Mouse (Mus musculus): ENCODE data around the gene Igsf21.

The Igsf21 gene

DNA sequence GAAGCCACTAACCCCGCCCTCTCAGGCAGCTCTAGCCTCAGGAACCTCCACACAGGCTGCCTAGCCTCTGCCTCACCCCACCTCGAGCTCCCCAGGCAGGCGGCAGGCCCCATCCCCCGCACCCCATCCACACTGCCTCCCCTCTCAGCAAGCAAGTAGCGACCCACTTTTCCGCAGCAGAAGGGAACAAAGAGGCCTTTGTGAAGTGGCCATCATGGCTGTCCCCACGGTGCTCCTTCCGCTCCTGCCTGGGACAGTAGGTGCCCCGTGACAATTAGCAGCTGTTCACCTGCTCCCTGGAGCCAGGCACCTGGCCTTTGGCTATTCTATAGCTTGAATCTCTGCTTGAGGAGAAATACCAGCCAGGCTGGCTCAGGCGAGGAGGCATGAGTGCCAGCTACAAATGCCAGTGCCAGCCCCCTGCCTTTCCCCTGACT lies 9.3 kb downstream of the Igsf21 start:
- DNase-seq (ENCODE audit: low read depth, low spot score): no peak

DNA sequence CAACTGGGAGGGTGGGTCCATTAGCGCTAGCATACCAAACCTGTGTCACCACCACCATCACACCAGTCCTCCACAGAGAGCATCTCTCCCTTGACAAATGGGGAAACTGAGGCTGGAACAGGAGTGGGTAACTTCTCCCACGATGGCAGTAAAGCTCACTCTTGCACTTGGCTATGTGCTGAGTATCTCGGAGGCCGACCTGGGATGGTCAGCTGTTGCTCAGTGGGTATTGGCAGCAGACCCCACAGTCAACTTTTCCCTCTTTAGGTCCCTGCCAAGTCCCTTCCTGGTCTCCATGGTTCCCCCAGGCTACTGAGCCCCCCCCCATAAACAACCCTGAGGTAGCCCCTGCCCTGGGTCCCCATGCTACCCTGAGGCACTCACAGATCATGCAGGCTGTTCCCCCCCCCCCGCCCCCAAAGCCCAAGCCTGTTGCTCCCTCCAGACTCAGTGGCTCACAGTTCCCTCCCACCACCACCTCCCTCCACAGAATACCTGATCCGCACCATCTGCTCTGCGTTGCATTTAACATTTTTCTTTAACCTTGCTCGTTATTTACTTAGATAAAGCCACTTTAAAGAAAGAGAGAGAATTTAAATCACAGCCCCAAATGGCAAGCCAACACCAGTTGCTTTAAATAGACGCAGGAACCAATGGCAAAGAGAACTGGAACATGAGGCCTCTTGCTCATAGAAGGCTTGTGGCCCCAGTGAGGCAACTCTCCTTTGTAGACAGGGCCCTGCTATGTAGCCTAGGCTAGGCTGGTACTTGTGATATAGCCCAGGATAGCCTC lies 11.0 kb downstream of the Igsf21 start:
- no peak for DNase-seq (ENCODE audit: low read depth, low spot score)

DNA sequence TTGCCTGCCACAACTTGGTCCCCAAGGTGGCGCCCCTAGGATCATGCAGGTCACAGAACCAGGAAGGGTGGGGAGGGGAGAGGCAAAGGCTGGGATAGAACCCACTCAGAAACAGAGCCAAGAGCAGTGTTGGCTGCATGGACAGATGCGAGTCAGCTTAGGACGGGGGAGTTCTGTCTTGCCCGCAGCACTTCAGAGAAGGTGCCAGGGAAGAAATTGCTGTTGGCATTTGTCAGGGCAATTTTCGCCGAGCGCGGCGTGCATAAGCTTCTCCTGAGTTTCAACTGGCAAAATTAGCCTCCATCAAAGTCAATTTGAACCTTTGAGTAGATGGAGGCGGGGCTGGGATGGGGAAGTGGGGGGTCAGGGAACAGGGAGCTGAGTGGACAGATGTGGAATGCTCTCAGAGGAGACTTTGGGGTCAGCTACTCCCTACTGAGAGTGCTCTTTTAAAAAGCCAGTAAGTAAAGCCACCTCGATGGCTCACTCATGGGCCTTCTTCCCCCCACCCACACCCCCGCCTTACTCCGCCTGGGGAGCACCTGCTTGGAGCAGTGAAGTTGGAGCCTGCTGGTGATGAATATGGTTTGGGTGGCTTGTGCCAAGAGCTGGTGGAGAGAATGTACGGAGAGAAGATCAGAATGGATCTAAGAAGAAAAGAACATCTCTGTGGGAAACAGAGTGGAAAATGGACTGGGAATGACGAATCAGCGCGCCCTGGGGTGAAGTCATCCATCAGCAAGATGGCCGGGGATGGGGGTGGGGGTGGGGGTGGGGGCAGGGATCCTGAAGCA lies 12.0 kb downstream of the Igsf21 start:
- DNase-seq (ENCODE audit: low read depth, low spot score): no peak

DNA sequence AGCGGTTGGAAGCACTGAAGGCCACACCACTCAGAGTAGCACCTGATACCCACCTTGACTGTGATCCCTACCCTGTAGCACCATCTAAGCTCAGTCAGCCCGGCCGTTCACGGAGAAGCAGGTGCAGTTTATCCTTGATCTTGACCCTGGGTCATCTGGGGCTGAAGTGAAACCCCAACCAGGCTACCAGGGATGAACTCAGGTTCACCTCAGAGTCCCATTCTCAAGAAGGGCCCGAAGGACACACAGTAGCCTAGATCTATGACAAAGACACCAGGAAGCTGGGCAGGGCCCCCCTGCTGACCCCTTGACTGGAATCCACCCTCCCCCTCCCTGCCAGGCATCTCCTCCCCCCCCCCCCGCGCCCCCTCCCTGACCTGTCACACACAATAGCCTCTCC lies 18.7 kb downstream of the Igsf21 start:
- no peak for DNase-seq (ENCODE audit: low read depth, low spot score)

DNA sequence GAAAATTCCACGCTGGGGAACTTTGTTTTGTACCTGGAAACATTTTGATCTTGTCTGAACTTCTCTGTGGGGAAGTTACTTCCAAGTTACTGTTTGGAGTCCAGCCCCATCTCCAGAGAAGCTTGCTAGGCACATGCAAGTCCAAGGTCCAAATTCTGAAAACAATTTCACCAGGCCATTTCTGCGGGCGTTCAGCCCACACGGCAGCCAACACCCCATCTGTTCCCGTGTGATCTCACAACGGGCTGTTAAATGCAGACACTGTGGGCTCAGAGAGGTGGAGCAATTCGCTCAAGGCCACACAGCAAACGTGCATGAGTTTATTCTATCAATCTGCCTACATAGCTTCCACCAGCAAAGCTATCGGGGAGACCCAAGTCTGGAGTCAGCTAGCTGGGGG lies 21.4 kb downstream of the Igsf21 start:
- no peak for DNase-seq (ENCODE audit: low read depth, low spot score)

DNA sequence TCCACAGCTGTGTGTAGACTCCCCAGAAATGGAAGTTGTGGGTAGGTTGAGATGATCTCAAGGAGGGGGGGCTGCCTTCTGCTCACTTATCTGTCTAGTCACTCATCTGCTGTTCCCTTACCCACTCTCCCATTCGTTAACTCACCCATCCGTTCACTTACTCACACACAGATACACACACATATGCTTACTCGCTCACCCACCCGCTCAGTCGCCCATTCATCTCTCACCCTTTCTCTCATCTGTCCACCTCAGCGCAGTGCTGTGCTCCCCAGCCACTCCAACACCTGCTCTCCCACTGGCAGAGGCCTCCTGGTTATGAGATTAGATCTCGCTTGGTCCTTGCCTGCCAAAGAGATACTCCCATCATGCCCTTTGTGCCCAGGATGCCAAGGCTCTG lies 22.1 kb downstream of the Igsf21 start:
- DNase-seq (ENCODE audit: low read depth, low spot score): no peak

DNA sequence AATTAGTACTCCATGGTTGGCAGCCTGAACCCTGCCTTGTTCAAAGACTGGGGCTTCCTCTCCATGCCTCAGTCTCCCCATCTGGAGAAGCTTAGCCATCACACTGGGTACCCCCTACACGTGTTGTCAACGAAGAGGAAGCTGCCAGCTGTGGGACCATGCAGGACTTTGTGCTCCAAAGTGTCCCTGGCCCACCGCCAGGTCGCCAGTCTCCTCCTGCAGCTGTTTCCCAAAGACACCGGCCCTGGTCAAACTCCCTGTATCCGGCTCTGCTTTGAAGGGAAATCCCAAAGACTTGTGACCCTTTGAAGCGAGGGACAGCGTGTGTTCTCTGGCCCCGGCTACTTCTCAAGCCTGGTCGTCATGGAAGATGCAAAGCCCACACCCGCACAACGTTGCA lies 23.5 kb downstream of the Igsf21 start:
- no peak for DNase-seq (ENCODE audit: low read depth, low spot score)

DNA sequence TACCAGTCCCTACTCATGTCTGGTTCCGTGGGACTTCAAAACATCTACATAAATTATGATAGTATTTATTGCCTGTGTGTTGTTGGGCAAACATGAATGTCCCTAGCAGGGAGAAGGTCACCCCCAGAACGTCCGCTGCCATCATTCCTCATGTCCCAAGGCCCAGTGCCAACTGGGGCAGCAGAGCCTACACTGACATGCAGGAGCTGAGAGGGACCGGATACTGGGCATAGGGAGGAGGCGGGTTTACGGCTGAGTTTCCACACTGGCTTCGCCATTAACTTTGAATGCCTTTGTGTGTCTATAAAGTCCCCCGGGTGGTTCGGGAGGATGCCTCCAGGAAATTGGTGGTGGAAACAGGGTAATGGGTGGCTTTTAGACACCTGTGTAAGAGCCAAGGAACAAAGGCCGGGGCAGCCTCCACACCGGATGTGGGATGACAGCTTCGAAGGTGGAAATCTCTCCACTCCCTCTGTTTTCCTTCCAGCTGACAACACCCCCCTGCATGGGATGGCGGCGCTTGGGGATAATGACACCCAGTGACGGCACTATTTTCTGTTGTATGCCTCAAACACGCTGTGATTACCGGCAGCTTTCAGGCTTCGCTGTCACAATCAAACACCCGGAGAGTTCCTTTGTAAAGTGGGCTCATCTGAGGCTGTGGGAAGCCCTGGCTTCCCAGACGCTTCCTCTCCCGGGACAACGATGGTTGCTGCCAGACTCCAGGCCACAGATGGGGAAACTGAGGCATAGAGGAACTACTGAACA lies 26.1 kb downstream of the Igsf21 start:
- no peak for DNase-seq (ENCODE audit: low read depth, low spot score)

DNA sequence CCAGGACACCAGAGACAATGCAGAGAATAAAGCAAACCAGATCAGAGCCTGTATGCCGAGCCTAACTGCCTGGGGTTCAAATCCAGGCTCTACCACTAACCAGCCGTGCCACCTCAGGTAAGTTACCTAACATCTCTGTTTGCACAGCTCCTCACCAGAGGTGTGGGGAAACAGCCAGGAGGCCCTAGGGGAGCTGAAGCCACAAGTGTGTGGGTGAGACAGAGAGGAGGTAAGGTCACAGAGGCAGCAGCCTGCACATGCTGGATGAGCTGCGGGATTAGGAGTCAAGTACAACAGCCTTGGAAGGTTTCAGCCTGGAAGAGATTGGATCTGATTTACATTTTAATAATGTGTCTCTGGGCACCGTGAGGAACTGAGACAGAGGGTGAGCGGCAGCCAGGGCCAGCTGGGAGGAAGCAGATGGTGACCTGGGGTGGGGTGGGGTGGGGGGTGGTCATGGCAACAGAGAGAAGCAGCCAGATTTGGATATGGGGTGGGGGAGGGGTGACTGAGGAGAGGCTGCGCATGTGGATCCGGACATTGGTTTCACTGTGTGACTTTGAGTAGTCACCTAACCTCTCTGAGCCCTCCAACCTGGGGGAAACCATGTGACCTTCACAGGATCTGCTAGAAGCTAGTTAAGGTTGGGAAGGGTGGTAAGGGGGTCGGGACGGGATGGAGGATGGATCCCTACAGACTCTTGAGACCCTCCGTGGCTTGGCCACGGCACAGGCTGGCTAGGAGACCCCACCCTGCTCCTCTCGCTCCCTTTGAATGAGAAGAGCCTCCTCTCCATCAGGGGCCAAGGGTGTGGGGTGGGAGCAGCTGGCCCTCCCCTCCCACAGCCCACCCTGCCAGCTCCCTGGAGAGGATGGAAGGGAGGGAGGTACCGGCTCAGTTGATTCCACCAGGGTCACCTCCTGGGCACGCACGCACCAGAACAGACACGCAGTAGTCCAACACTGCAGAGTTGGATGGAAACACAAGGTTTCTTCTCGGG lies 27.4 kb downstream of the Igsf21 start:
- DNase-seq (ENCODE audit: low read depth, low spot score): peak; percentile 23

DNA sequence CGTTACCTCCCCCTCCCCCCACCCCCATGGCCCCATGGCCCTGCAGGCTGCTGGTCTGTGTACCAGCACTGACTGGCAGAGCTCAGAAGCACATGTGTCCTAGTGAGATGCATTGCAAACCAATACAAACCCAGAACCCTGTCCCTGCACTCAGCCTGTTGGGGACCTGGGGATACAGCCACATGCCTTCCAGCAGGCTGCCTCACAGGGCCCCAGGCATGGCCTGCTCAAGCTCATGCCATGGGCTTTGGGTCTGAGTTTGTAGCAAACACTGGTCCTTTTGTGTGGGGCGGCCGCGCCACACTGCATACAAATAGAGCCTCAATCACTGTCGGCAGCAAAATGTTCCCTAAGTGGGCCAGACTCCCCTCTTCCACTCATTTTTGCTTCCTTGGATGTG lies 28.2 kb downstream of the Igsf21 start:
- DNase-seq (ENCODE audit: low read depth, low spot score): no peak

DNA sequence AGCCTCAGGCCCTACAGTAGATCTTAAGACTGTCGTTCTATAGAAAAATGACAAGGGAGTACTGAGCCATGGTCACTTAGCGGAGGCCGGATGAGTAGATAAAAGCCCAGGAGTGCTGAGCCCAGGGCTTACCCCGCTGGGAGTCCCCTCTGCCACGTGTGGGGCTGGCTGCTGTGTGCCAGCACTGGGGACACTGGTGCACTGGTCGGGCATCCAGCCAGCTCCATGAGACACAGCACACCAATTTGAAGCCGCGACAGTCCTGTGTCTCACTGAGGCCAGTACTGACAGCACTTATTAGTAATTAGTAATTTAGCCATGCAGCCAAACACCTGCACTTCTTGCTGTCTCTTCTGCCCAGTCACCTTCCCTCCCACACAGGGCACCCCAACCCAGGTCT lies 28.6 kb downstream of the Igsf21 start:
- no peak for DNase-seq (ENCODE audit: low read depth, low spot score)

DNA sequence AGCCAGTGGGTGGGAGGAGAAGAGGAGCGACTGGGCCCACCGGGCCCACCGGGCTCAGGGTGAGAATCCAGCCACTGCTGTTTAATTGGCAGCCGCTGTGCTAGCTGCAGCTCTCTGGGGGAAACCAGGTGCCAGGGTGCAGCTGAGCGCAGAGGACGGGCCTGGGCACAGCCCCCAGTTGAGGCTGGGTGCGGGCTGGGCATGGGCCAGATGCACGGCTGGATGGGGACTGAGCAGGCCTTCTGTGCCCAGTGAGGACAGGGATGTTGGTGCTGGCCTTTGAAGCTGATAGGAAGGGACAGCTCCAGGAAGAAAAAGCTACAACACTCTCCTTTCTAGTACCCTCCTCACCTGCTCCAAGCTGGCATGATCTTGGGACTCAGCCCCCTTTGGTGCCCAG lies 30.5 kb downstream of the Igsf21 start:
- DNase-seq (ENCODE audit: low read depth, low spot score): no peak

DNA sequence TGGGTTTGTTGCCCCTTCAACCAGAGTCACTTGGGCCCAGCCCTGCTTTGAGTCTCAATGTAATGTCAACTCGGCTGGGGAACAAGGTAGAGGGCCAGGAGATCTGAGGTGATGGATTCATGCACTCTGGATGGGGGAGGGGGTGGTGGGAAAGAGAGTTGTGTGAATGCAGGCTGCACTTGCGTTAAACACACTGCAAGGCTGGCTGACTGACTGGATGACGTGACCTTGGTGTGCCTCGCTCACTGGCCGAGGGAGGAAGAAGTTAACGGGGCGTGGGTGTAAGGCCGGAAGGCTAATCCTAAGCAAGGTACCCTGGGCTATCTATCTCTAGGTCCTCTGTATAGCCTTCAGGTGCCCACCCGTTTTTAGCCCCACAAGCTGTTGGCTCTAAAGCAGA lies 31.4 kb downstream of the Igsf21 start:
- DNase-seq (ENCODE audit: low read depth, low spot score): no peak

DNA sequence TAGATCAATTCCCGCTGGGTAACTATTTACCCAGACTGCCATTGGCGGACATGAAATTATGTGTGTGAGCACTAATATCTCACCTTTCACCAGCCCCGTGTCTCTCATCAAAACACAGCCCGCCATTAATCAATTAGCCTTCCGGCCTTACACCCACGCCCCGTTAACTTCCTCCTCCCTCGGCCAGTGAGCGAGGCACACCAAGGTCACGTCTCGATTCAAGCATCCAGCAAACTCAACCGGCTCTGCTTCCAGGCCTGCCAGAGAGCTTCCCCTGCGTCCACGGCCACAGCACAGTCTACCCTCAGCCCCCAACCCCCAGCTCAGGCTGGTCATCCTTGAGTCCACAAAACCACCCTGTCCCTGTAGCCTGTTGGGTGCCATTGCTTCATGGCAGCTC lies 32.2 kb downstream of the Igsf21 start:
- no peak for DNase-seq (ENCODE audit: low read depth, low spot score)

DNA sequence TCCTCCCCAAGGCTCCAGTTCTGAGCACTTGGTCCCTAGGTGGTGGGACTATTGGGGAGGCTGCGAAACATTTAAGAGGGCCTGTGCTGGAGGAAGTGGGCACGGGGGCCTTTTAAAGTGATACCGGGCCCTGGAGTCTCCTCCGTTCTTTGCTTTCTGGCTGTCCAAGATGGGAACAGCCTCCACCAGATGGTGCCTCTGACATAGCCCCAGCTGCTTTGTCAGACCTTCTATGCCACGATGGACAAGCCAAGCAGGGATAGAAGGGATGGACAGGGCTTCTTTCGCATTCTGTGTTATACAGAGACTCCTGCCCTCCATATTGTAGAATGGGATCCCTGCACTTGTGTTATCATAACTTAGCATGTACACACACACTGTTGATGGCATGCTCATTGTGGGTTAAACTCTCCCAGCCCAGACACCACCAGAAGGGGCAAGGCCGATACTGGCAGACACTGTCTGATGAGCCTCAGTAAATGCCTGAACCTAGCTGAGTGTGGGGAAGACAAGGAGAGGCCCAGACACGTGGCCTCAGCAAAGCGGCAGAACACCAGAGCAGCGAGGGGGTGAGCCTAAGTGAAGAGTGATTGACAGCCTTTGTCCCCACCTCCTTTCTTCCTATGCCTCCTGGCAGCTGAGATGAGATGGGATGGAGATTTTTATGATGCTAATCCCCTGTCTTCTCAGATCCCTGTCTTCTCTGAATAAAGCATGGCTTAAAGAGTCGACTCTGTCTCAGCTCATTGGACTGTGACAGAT lies 36.3 kb downstream of the Igsf21 start:
- DNase-seq (ENCODE audit: low read depth, low spot score): no peak

DNA sequence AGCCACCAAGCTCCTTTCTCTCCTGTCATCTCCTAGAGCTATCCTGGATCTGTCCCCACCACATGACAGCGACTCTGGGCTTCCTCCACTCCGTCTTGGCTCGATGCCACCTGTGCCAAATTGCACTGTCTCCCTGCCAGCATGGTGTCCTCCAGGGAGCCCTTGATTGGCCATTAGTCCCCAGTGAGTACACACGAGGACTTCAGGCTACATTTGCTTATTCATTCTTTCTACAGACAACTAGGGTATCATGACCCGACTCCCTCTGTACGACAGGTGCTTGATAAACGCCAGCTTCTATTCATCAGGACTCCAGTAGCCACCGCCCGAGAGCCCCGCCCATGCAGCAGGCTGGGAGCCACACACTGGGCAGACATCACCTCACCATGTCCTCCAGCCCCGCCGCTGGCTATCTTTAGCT lies 40.8 kb downstream of the Igsf21 start:
- peak; percentile 25 for DNase-seq (ENCODE audit: low read depth, low spot score)

DNA sequence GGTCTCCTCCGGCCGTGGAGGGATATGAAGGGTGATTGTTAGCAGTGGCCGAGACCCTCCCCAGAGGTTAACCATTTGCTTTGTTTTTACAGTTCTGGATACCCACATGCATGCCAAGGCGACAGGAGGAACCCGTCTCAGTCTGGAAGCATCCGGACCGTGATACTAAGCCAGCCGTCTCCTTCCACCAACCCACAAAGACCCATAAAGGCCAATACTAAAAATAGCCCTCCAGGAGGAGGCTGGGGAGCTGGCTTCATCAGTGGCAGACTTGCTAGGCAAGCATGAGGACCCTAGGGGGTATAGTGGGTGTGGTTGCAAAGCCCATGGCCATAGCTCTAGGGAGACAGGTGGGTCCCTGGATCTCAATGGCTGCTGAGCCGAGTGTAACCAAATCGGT lies 41.8 kb downstream of the Igsf21 start:
- DNase-seq (ENCODE audit: low read depth, low spot score): no peak

DNA sequence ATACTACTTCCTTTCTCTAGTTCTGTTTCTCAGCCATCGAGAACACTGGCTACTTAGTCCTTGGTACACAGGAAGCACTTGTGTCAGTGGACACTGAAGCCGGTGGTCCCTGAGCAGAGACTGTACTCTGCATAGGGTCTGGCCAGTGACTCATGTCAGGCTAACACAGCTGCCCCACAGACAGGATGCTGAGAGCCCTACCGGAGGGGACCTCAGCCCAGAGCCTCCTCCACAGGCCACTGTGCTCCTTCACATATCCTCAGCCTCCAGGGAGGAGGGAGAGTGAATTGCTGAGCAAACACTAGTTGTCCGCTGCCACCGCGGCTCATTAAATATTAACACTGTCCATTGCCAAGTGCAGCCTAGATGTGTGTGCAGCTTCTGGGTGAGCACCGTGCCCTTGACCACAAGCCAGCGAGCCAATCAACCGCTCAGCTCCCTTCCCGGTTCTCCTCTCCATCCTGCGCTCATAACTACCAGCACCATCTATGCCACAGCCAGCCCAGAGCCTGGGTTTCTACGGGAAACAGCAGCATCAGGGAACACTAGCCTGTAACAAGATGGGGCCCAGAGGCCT lies 42.8 kb downstream of the Igsf21 start:
- DNase-seq (ENCODE audit: low read depth, low spot score): no peak

DNA sequence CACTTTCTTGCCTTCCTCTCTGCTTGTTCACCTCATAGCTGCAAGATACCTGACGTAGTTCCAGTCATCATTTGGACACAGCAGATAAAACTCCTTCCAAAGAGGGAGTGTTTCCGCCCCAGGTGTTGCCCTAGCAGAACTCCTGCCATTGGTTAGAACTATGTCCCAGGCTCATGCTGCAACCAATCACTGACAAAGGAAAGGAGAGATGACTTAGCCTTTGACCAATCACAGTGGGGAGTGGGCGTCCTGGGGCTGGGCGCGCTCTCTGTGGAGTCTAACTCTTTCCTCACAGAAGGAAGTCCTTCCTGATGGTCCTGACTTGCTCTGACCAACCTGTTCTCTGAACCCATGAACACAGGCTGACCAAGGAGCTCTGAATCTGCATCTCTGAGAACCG lies 44.4 kb downstream of the Igsf21 start:
- DNase-seq (ENCODE audit: low read depth, low spot score): no peak

DNA sequence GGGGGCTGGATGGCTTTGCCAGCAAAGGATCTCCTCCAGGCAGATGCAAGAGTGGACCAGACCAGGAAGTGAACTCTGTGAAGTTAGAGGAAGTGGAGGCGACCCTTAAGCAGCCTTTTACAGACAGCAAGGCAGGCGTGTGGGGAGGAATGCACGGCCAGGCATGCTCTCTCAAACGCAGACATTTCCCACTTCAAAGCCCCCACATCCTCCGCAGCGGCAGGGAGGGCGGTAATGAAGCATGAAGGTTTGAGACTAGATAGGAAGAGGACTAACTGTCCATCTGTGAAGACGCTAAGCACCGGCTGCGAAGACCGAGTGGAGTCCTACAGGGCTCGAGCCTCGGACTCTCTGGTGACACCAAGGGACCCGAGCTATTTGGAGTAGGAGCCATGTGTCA lies 46.3 kb downstream of the Igsf21 start:
- no peak for DNase-seq (ENCODE audit: low read depth, low spot score)

Data from retina, adult 2 months (tissue).